Mouse (Mus musculus) embryonic fibroblast, embryonic 13.5 days (primary cell): Measurements from ENCODE around the gene Pak3. TPM values are rescaled to one million over a fixed set of nuclear protein-coding genes. Genes with fewer than 3 reads are reported as not detected.

Source experiments
- H3K27ac ChIP-seq: 2 replicates; pipeline ENCODE4 v1.5.1; 2012; ENCODE audit warnings: low read length, control low read depth, inconsistent platforms; ENCODE audit not compliant: insufficient read depth
- H3K4me1 ChIP-seq: 2 replicates; pipeline ENCODE4 v1.6.1; 2011; ENCODE audit warnings: low read length; ENCODE audit not compliant: control insufficient read depth, insufficient read depth
- H3K4me3 ChIP-seq: 2 replicates; pipeline ENCODE4 v1.5.1; 2011; ENCODE audit warnings: mild to moderate bottlenecking, control low read depth, low read length; ENCODE audit not compliant: insufficient read depth
- CTCF ChIP-seq: IDR thresholded peaks from 2 replicates; pipeline ENCODE4 v1.5.1; 2011; ENCODE audit warnings: mild to moderate bottlenecking, control low read depth, low read length, moderate library complexity, borderline replicate concordance; ENCODE audit not compliant: insufficient read depth
- POLR2A ChIP-seq: IDR thresholded peaks from 2 replicates; pipeline ENCODE4 v1.6.1; 2011; ENCODE audit warnings: low read depth, mild to moderate bottlenecking, control low read depth, low read length, moderate library complexity
- polyA plus RNA-seq: library from polyadenylated mRNA; stranded (reverse); fragments of >200 nt; gene quantifications from 2 replicates; pipeline ENCODE4 v1.2.4, GENCODE M21; 2011; ENCODE audit warnings: low read depth; ENCODE audit not compliant: missing spikeins, insufficient read length

Pak3 gene
- polyA plus RNA-seq, 1 experiment, result 24.8 TPM

GRCm38 (mm10) chrX:143664221-143665150 lies 146.1 kb downstream of the Pak3 start:
- no peak overlapping the region for H3K27ac ChIP-seq
- peak overlapping the region; percentile 71 for H3K4me3 ChIP-seq
- peaks cover 2% of the 10 kb centered on the region; the same call in 1 of the 2 replicates for H3K4me1 ChIP-seq
- TF ChIP-seq CTCF, result no peak
- TF ChIP-seq POLR2A, result peak; percentile 41

GRCm38 (mm10) chrX:143665771-143666170 lies 147.4 kb downstream of the Pak3 start:
- H3K27ac ChIP-seq, result no peak overlapping the region
- no peak for TF ChIP-seq POLR2A
- no peak for TF ChIP-seq CTCF
- peaks cover 2% of the 10 kb centered on the region; the same call in 1 of the 2 replicates for H3K4me1 ChIP-seq
- H3K4me3 ChIP-seq, result no peak overlapping the region

- no peak overlapping the region for H3K4me3 ChIP-seq
- peaks cover 2% of the 10 kb centered on the region; the same call in 1 of the 2 replicates for H3K4me1 ChIP-seq
- no peak overlapping the region for H3K27ac ChIP-seq
- TF ChIP-seq CTCF (no peak), POLR2A (no peak)
Observed at GRCm38 (mm10) chrX:143666991-143667390, 148.6 kb downstream of the Pak3 start.

- TF ChIP-seq CTCF (no peak), POLR2A (no peak)
- H3K27ac ChIP-seq, result no peak overlapping the region
- H3K4me1 ChIP-seq, result peaks cover 2% of the 10 kb centered on the region; the same call in 1 of the 2 replicates
- H3K4me3 ChIP-seq, result no peak overlapping the region
Observed at GRCm38 (mm10) chrX:143668242-143668641, 149.9 kb downstream of the Pak3 start.

GRCm38 (mm10) chrX:143678566-143678965 lies 160.2 kb downstream of the Pak3 start:
- no peak for TF ChIP-seq CTCF
- TF ChIP-seq POLR2A, result no peak
- Histone ChIP-seq H3K4me3 (no peak overlapping the region), H3K27ac (no peak overlapping the region), H3K4me1 (no peaks in the 10 kb centered on the region)

- TF ChIP-seq POLR2A (no peak), CTCF (no peak)
- Histone ChIP-seq H3K4me3 (no peak overlapping the region), H3K27ac (no peak overlapping the region), H3K4me1 (no peaks in the 10 kb centered on the region)
Observed at GRCm38 (mm10) chrX:143722250-143722649, 203.9 kb downstream of the Pak3 start.

- TF ChIP-seq CTCF, result no peak
- no peak for TF ChIP-seq POLR2A
- no peak overlapping the region for H3K4me3 ChIP-seq
Observed at GRCm38 (mm10) chrX:143725411-143725810, 207.0 kb downstream of the Pak3 start.

GRCm38 (mm10) chrX:143736035-143736434 lies 217.6 kb downstream of the Pak3 start:
- TF ChIP-seq CTCF (0 out of 2 replicates have a peak, but pooled peaks have one; percentile 4), POLR2A (no peak)
- Histone ChIP-seq H3K4me3 (no peak overlapping the region), H3K27ac (no peak overlapping the region), H3K4me1 (no peaks in the 10 kb centered on the region)

More at GRCm38 (mm10) chrX:143725411-143725810, 207.0 kb downstream of the Pak3 start:
- H3K27ac ChIP-seq, result no peak overlapping the region
- H3K4me1 ChIP-seq, result no peaks in the 10 kb centered on the region

DNA sequence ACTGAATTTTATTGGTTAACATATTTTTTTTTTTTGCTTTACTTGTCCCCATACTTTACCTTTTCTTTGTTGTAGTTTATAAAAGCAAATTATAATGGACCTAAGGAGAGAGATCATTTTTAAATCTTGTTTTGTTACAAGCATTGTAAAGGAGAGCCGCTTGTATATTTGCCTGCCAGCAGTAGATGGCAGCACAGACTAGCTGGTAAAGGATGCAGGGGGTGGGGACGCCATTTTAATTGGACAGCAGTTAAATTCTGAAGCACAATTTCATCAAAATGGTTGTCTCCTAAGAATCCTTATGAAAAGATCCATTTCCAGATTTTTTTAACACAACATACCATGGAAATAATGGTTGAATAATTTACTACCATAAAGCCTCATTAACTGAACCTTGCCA lies 220.8 kb downstream of the Pak3 start:
- H3K4me1 ChIP-seq, result no peaks in the 10 kb centered on the region
- H3K4me3 ChIP-seq, result no peak overlapping the region
- TF ChIP-seq CTCF (no peak), POLR2A (no peak)
- no peak overlapping the region for H3K27ac ChIP-seq

- TF ChIP-seq POLR2A (no peak), CTCF (no peak)
- H3K4me1 ChIP-seq, result no peaks in the 10 kb centered on the region
- H3K4me3 ChIP-seq, result no peak overlapping the region
- no peak overlapping the region for H3K27ac ChIP-seq
Observed at GRCm38 (mm10) chrX:143762556-143762955, 244.2 kb downstream of the Pak3 start.
